In genomic region chr11:97664339-97664665, GRCm38 (mm10) we compare ENCODE assay signal across 8 mouse cellular contexts. TPM values are rescaled to one million over a fixed set of nuclear protein-coding genes. Genes with fewer than 3 reads are reported as not detected.
DNase-seq lines count a peak whose midpoint lies in the region; ATAC-seq lines count a peak whose summit lies in the region.

No protein-coding gene starts in this region.

- peaks cover 69% of the 10 kb centered on the region for H3K4me1 ChIP-seq in heart, embryonic 10.5 days
- H3K4me1 ChIP-seq in forebrain, embryonic 10.5 days: peaks cover 74% of the 10 kb centered on the region
- peaks cover 48% of the 10 kb centered on the region for H3K4me1 ChIP-seq in liver, embryonic 13.5 days (replicated peaks)

- intact Hi-C loops in heart, postnatal 36 days (cut with DNase I): loop anchor here (1.0 kb wide), 1 partner anchor 21 kb away; the partner anchor contains the start of gene Cisd3

- peak overlapping the region; percentile 65; the same call in 1 of the 2 replicates for H3K9ac ChIP-seq in liver, embryonic 13.5 days

- DNase-seq in heart, embryonic 10.5 days (ENCODE audit: low spot score): no peak
- DNase-seq in heart, postnatal 36 days: no peak
- peak; percentile 48 for DNase-seq in A20 (ENCODE audit: low read depth, low spot score)
- peak; percentile 50 for DNase-seq in forebrain, embryonic 10.5 days (ENCODE audit: extremely low spot score, low spot score)
- no peak for DNase-seq in liver, embryonic 13.5 days
- no peak for DNase-seq in urinary bladder, adult 2 months (ENCODE audit: low spot score)
- no peak for DNase-seq in testis, postnatal 10 days (ENCODE audit: low spot score)
- DNase-seq in spleen, adult 12 weeks (ENCODE audit: low spot score): no peak

- H3K9me3 ChIP-seq in heart, embryonic 10.5 days: no peaks in the 10 kb centered on the region
- H3K9me3 ChIP-seq in forebrain, embryonic 10.5 days: peaks cover 4% of the 10 kb centered on the region; the same call in 1 of the 2 replicates
- no peaks in the 10 kb centered on the region for H3K9me3 ChIP-seq in liver, embryonic 13.5 days (replicated peaks)

- H3K4me3 ChIP-seq in heart, embryonic 10.5 days: peak overlapping the region; percentile 91
- H3K4me3 ChIP-seq in forebrain, embryonic 10.5 days: peak overlapping the region; percentile 94
- H3K4me3 ChIP-seq in liver, embryonic 13.5 days (replicated peaks): peak overlapping the region; percentile 65

- 0 out of 2 replicates have a peak, but pooled peaks cover 11% of the 10 kb centered on the region for H3K27me3 ChIP-seq in heart, embryonic 10.5 days (ENCODE audit: insufficient read depth, poor library complexity, severe bottlenecking)
- peaks cover 30% of the 10 kb centered on the region for H3K27me3 ChIP-seq in forebrain, embryonic 10.5 days (ENCODE audit: poor library complexity, severe bottlenecking)
- peaks cover 84% of the 10 kb centered on the region for H3K27me3 ChIP-seq in liver, embryonic 13.5 days

- peaks cover 42% of the 10 kb centered on the region for H3K36me3 ChIP-seq in heart, embryonic 10.5 days
- peaks cover 45% of the 10 kb centered on the region for H3K36me3 ChIP-seq in forebrain, embryonic 10.5 days (replicated peaks)
- H3K36me3 ChIP-seq in liver, embryonic 13.5 days: peaks cover 4% of the 10 kb centered on the region; the same call in 1 of the 2 replicates

- peak overlapping the region; percentile 97 for H3K27ac ChIP-seq in heart, embryonic 10.5 days
- peak overlapping the region; percentile 97 for H3K27ac ChIP-seq in forebrain, embryonic 10.5 days
- H3K27ac ChIP-seq in liver, embryonic 13.5 days: no peak overlapping the region

- ATAC-seq in liver, embryonic 13.5 days (ENCODE audit: low read depth): no peak

- under 1% methylated on average over 6 of the region's 8 CpGs for WGBS in heart, embryonic 10.5 days
- WGBS in forebrain, embryonic 10.5 days: 0% methylated on average over 7 of the region's 8 CpGs
- WGBS in liver, embryonic 13.5 days (ENCODE audit: insufficient replicate concordance): 4% methylated on average over 6 of the region's 8 CpGs

- H3K4me2 ChIP-seq in liver, embryonic 13.5 days: peak overlapping the region; percentile 80

RNA-seq across cellular contexts. Expression of gene Mllt6, which starts 1.1 kb away (rescaled TPM):
- 1.7 and 2.2 TPM in 2 replicates for polyA plus RNA-seq in heart, embryonic 10.5 days (2016; fragmentation: Nextera tagmentation; extraction: Ambion mirVana)
- 10 to 100 TPM; 67.0 to 68.8 TPM for total RNA-seq in heart, postnatal 36 days (2021)
- polyA plus RNA-seq in forebrain, embryonic 10.5 days (2016; fragmentation: Nextera tagmentation; extraction: Ambion mirVana): 1.5 and 2.5 TPM in 2 replicates
- polyA plus RNA-seq in liver, embryonic 13.5 days (2015; fragmentation: Nextera tagmentation; extraction: Ambion mirVana): 0.17 and 0.23 TPM in 2 replicates
- polyA plus RNA-seq in urinary bladder, adult 2 months (2012; rRNA removed): 30.2 and 37.2 TPM in 2 replicates

RNA-seq across cellular contexts. Expression of gene Cisd3, which starts 21.3 kb away (rescaled TPM):
- 49.8 and 52.8 TPM in 2 replicates for polyA plus RNA-seq in heart, embryonic 10.5 days (2016; fragmentation: Nextera tagmentation; extraction: Ambion mirVana)
- total RNA-seq in heart, postnatal 36 days (2021): 100 to 1,000 TPM; 146 TPM
- polyA plus RNA-seq in forebrain, embryonic 10.5 days (2016; fragmentation: Nextera tagmentation; extraction: Ambion mirVana): 17.0 and 21.7 TPM in 2 replicates
- 11.7 and 13.3 TPM in 2 replicates for polyA plus RNA-seq in liver, embryonic 13.5 days (2015; fragmentation: Nextera tagmentation; extraction: Ambion mirVana)
- polyA plus RNA-seq in urinary bladder, adult 2 months (2012; rRNA removed): 55.7 and 56.2 TPM in 2 replicates

RNA-seq across cellular contexts. Expression of gene Epop, which starts 34.8 kb away (rescaled TPM):
- polyA plus RNA-seq in heart, embryonic 10.5 days (2016; fragmentation: Nextera tagmentation; extraction: Ambion mirVana): 1.9 and 8.5 TPM in 2 replicates
- 1 to 10 TPM in 1 of 2 experiments, under 1 TPM in 1; 0.95 to 2.4 TPM for total RNA-seq in heart, postnatal 36 days (2021)
- 11.4 and 11.6 TPM in 2 replicates for polyA plus RNA-seq in forebrain, embryonic 10.5 days (2016; fragmentation: Nextera tagmentation; extraction: Ambion mirVana)
- 0.65 and 0.69 TPM in 2 replicates for polyA plus RNA-seq in liver, embryonic 13.5 days (2015; fragmentation: Nextera tagmentation; extraction: Ambion mirVana)
- polyA plus RNA-seq in urinary bladder, adult 2 months (2012; rRNA removed): 0.77 and 0.80 TPM in 2 replicates

RNA-seq across cellular contexts. Expression of gene Pcgf2, which starts 36.0 kb away (rescaled TPM):
- polyA plus RNA-seq in heart, embryonic 10.5 days (2016; fragmentation: Nextera tagmentation; extraction: Ambion mirVana): 9.7 and 13.5 TPM in 2 replicates
- 1 to 10 TPM; 5.2 to 7.4 TPM for total RNA-seq in heart, postnatal 36 days (2021)
- 18.4 and 20.9 TPM in 2 replicates for polyA plus RNA-seq in forebrain, embryonic 10.5 days (2016; fragmentation: Nextera tagmentation; extraction: Ambion mirVana)
- polyA plus RNA-seq in liver, embryonic 13.5 days (2015; fragmentation: Nextera tagmentation; extraction: Ambion mirVana): 2.3 and 3.6 TPM in 2 replicates
- 41.1 and 46.4 TPM in 2 replicates for polyA plus RNA-seq in urinary bladder, adult 2 months (2012; rRNA removed)

RNA-seq across cellular contexts. Expression of gene Psmb3, which starts 38.9 kb away (rescaled TPM):
- polyA plus RNA-seq in heart, embryonic 10.5 days (2016; fragmentation: Nextera tagmentation; extraction: Ambion mirVana): 517 and 557 TPM in 2 replicates
- total RNA-seq in heart, postnatal 36 days (2021): 100 to 1,000 TPM; 141 to 151 TPM
- polyA plus RNA-seq in forebrain, embryonic 10.5 days (2016; fragmentation: Nextera tagmentation; extraction: Ambion mirVana): 627 and 634 TPM in 2 replicates
- polyA plus RNA-seq in liver, embryonic 13.5 days (2015; fragmentation: Nextera tagmentation; extraction: Ambion mirVana): 335 and 374 TPM in 2 replicates
- 264 and 322 TPM in 2 replicates for polyA plus RNA-seq in urinary bladder, adult 2 months (2012; rRNA removed)

Comparison
In these comparisons a context has a peak if more than half of its experiments do, and no peak if none do; other contexts are left out.
1. DNase-seq: peak in A20 (single experiment) and forebrain, embryonic 10.5 days (single experiment); none in heart, embryonic 10.5 days (single experiment), heart, postnatal 36 days (0 of 2), liver, embryonic 13.5 days (single experiment), urinary bladder, adult 2 months (single experiment), testis, postnatal 10 days (single experiment) and spleen, adult 12 weeks (single experiment).
2. Peak in every context shown above with its lines, with median percentiles within 50 percentile points of each other: H3K4me3 ChIP-seq.